Mouse (Mus musculus) kidney, adult 2 months (tissue): Measurements from ENCODE around the gene Alms1.
"Not testable (repeated sequence)": the region's sequence is repeated elsewhere in the genome, so short reads cannot be mapped to it uniquely, and the experiment has no call there.

Experiments used
- CTCF ChIP-seq: fragments of 200-500 bp; conservative IDR thresholded peaks from 2 replicates; pipeline ENCODE4 v1.5.1; 2011; ENCODE audit warnings: low read depth, mild to moderate bottlenecking, control low read depth, low read length, moderate library complexity, mixed read lengths; ENCODE audit not compliant: insufficient read depth, insufficient read length
- POLR2A ChIP-seq: fragments of 200-500 bp; IDR thresholded peaks from one replicate; pipeline ENCODE4 v1.6.1; 2011; ENCODE audit warnings: low read depth, low read length, control low read depth

DNA sequence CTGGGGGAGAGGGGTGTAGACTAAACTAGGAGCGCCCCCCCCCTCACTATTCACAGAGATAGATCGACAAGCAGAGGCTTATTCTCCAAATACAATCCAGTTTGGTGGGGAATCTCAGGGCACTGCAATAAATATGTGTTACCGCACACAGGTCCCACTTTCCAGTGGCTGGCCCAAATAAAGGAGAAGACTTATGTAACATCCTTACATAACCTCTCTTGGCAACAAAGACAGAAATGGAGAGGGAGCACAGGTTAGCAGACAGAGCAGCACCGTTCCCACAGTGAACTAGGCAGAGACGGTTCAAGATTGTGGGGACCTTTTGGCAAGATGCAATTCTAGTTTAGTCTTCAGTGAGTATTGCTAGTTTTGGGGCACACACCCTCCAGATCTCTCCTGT lies 121.9 kb downstream of the Alms1 start:
- not testable (repeated sequence) for TF ChIP-seq CTCF, POLR2A
